Mouse (Mus musculus) thymus, adult 2 months (tissue): ENCODE measurements around the gene Vsir.

Experiments used
- CTCF ChIP-seq: fragments of 200-500 bp; IDR thresholded peaks from 2 replicates; pipeline ENCODE4 v1.5.1; 2012; ENCODE audit warnings: mild to moderate bottlenecking, control low read depth, low read length, moderate library complexity, borderline replicate concordance; ENCODE audit not compliant: control insufficient read depth, poor library complexity, insufficient read depth; ENCODE audit errors: extremely low read depth
- POLR2A ChIP-seq: fragments of 200-500 bp; IDR thresholded peaks from 2 replicates; pipeline ENCODE4 v1.6.1; 2012; ENCODE audit warnings: mild to moderate bottlenecking, low read length, control low read depth, moderate library complexity; ENCODE audit not compliant: control insufficient read depth, poor library complexity, insufficient read depth; ENCODE audit errors: extremely low read depth

- no peak for TF ChIP-seq POLR2A
- no peak for TF ChIP-seq CTCF
Observed at GRCm38 (mm10) chr10:60299636-60300035, 47.0 kb upstream of the Vsir start.
